Mouse (Mus musculus) heart, adult 2 months (tissue): Measurements from ENCODE around the gene Tmtc2. TPM values are rescaled to one million over a fixed set of nuclear protein-coding genes. Genes with fewer than 3 reads are reported as not detected.

Experiments
- DNase-seq, 2 experiments: peaks; one replicate each; pipeline ENCODE4 v3.0.0; 2021
- H3K27ac ChIP-seq: fragments of 200-600 bp; 2 replicates; pipeline ENCODE4 v1.8.1; 2022
- H3K27me3 ChIP-seq: fragments of 200-500 bp; 2 replicates; pipeline ENCODE4 v1.6.1; 2012; ENCODE audit warnings: mild to moderate bottlenecking, low read length, inconsistent platforms, mixed read lengths; ENCODE audit not compliant: control insufficient read depth, insufficient read depth
- H3K36me3 ChIP-seq: fragments of 200-500 bp; 2 replicates; pipeline ENCODE4 v1.6.1; 2012; ENCODE audit warnings: low read length, inconsistent platforms; ENCODE audit not compliant: control insufficient read depth, insufficient read depth
- H3K4me1 ChIP-seq: fragments of 200-500 bp; 2 replicates; pipeline ENCODE4 v1.6.1; 2011; ENCODE audit warnings: low read length; ENCODE audit not compliant: control insufficient read depth, insufficient read depth
- H3K4me3 ChIP-seq: fragments of 200-600 bp; 2 replicates; pipeline ENCODE4 v1.8.1; 2022
- H3K79me2 ChIP-seq: fragments of 200-500 bp; replicated peaks from 2 replicates; pipeline ENCODE4 v1.6.1; 2012; ENCODE audit warnings: mild to moderate bottlenecking, inconsistent platforms, low read length, moderate library complexity, mixed read lengths; ENCODE audit not compliant: control insufficient read depth, insufficient read depth
- H3K9ac ChIP-seq: fragments of 200-500 bp; 2 replicates; pipeline ENCODE4 v1.6.1; 2012; ENCODE audit warnings: low read depth, mild to moderate bottlenecking, control low read depth, inconsistent platforms, low read length, mixed read lengths
- CTCF ChIP-seq: fragments of 200-600 bp; IDR thresholded peaks from 2 replicates; pipeline ENCODE4 v1.8.1; 2022; ENCODE audit warnings: antibody characterized with exemption, mild to moderate bottlenecking, moderate library complexity
- EP300 ChIP-seq: fragments of 200-500 bp; IDR thresholded peaks from 2 replicates; pipeline ENCODE4 v1.6.1; 2011; ENCODE audit warnings: low read depth, low read length, control low read depth; ENCODE audit not compliant: insufficient read depth
- POLR2A ChIP-seq: fragments of 200-500 bp; IDR thresholded peaks from 2 replicates; pipeline ENCODE4 v1.6.1; 2011; ENCODE audit warnings: mild to moderate bottlenecking, low read depth, low read length, control low read depth; ENCODE audit not compliant: insufficient read depth
- WGBS: fragments of 180-500 bp; shearing (Covaris S2); methylation state at CpG from one replicate; pipeline ENCODE4 v1.1.7; 2018; 5-methylcytosine and 5-hydroxymethylcytosine counted together
- intact Hi-C: fragments of 180-260 bp; cut with DNase I; formaldehyde crosslinking; loops from one replicate; pipeline ENCODE4 v1.15.1; 2025
- polyA plus RNA-seq: library from polyadenylated mRNA; depleted of rRNA; stranded (reverse); fragments of >200 nt; gene quantifications from 2 replicates; pipeline ENCODE4 v1.2.3, GENCODE M21; 2012
- total RNA-seq, 2 experiments: library from RNA; stranded (reverse); gene quantifications; 2 replicates each; pipeline ENCODE4 v1.2.3; 2021

Tmtc2 gene
- total and polyA plus RNA-seq, 3 experiments: 2.6 to 4.4 (median 4.4) TPM

DNA sequence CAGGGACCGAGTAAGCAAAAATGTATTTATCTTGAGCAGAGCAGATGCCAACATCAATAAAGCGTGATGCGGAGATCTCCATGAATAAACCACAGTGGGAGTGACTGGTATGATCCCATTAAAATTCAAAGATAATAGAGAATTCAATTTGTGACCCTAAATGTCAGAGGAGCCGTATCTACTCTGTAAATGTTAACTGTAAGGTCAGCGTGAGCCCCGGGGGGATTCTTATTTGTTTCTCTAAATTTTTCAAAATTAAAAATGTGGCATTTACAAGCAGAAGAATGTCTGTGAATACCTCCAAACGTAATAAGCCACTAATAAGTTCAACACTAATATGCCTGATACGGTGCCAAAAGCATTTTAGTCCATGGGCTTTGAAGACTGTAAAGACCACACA lies 120.8 kb downstream of the Tmtc2 start:
- intact Hi-C loops: no loop called here
- WGBS: 91% methylated on average over 8 of the region's 8 CpGs
- H3K36me3 ChIP-seq: no peaks in the 10 kb centered on the region
- no peaks in the 10 kb centered on the region for H3K4me1 ChIP-seq
- TF ChIP-seq POLR2A: no peak
- TF ChIP-seq EP300: no peak
- TF ChIP-seq CTCF: no peak
- DNase-seq: no peak
- no peak overlapping the region for H3K4me3 ChIP-seq
- H3K27ac ChIP-seq: no peak overlapping the region
- no peaks in the 10 kb centered on the region for H3K79me2 ChIP-seq
- H3K27me3 ChIP-seq: no peaks in the 10 kb centered on the region
- no peak overlapping the region for H3K9ac ChIP-seq

DNA sequence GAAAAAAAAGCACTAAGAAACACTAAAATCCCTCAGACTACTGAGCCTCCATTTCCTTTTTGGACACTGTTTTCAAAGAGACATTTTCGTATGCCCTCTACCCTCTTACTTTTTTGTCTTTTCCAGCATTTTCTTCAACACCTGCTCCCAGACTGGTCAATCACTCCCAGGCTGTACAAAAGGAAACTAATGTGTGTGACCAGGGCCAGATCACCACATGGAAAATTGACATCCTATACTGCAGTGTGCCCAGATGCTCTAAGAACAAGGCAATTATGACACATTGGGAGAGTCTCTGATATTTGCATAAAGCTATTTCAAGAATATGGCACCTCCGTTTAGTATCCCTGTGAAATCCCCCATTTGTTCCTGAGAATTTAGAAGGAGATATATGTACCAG lies 127.1 kb downstream of the Tmtc2 start:
- intact Hi-C loops: no loop called here
- H3K4me1 ChIP-seq: no peaks in the 10 kb centered on the region
- H3K36me3 ChIP-seq: no peaks in the 10 kb centered on the region
- no peak overlapping the region for H3K9ac ChIP-seq
- H3K27me3 ChIP-seq: no peaks in the 10 kb centered on the region
- 94% methylated on average over 2 of the region's 2 CpGs for WGBS
- no peak overlapping the region for H3K4me3 ChIP-seq
- DNase-seq: no peak
- TF ChIP-seq EP300 (no peak), POLR2A (no peak), CTCF (no peak)
- H3K27ac ChIP-seq: no peak overlapping the region
- H3K79me2 ChIP-seq: no peaks in the 10 kb centered on the region

DNA sequence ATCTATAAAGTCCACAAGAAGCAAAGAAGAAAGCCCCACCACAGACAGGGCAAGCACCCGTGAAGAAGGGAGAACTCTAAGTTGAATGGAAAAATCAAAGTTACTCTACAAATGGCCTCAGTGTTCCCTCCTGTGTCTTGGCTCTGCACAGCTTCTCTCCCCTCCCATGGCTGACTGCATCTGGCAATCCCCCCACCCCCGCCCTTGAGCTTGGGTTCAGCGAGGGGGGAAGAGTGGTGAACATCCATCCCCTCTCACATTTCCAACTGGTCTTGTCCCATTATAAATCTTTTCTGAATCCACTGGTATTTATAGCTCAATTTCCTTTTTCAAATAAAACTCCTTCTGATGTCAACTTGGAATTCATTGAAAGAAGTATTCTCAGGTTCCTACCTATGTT lies 129.9 kb downstream of the Tmtc2 start:
- Histone ChIP-seq H3K36me3 (no peaks in the 10 kb centered on the region), H3K4me3 (no peak overlapping the region), H3K27ac (no peak overlapping the region), H3K27me3 (no peaks in the 10 kb centered on the region), H3K79me2 (no peaks in the 10 kb centered on the region), H3K4me1 (no peaks in the 10 kb centered on the region), H3K9ac (no peak overlapping the region)
- intact Hi-C loops: no loop called here
- no peak for DNase-seq
- WGBS: 91% methylated on average over 3 of the region's 3 CpGs
- TF ChIP-seq POLR2A (no peak), EP300 (no peak), CTCF (no peak)

DNA sequence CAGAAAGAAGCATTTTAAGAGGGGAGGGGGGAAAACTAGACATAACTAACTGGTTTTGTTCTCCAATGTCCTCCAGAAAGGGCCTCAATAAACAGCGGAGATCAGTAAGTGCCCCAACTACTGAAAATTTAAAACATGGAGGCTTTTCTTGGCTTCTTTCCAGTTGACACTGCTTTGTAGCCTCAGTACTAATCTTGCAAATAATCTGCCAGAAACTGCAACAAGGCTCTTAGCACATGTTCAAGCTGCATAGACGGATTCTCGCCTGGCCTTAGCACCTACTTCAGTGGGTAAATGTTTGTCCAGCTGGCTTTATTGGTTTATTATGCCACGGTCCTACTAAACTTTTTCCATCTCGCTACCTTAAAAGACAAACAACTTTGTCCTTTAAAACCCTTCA lies 139.4 kb downstream of the Tmtc2 start:
- Histone ChIP-seq H3K36me3 (no peaks in the 10 kb centered on the region), H3K4me1 (no peaks in the 10 kb centered on the region), H3K27me3 (no peaks in the 10 kb centered on the region), H3K79me2 (no peaks in the 10 kb centered on the region), H3K9ac (no peak overlapping the region), H3K4me3 (no peak overlapping the region), H3K27ac (no peak overlapping the region)
- no peak for TF ChIP-seq CTCF
- TF ChIP-seq POLR2A: no peak
- TF ChIP-seq EP300: no peak
- DNase-seq: no peak
- intact Hi-C loops: no loop called here
- WGBS: 88% methylated on average over 5 of the region's 5 CpGs

DNA sequence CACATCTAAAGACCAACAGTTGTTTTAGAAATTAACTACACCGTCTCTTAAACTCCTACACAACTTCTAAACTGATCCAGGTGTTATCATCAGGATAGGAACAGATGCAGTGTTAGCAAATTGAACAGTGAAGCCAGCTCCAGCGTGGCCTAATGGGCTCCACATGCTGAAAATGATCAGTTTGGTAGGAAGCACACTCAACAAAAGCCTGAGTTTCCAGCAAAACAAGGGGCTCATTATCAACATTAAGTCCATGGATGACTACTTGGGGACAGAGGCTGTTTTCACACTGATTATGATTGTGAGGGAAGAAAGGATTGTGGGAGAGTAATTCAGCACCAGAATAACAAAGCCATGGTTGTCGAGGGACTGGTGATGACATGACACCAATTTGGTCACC lies 143.4 kb downstream of the Tmtc2 start:
- Histone ChIP-seq H3K27me3 (no peaks in the 10 kb centered on the region), H3K4me3 (no peak overlapping the region), H3K9ac (no peak overlapping the region), H3K36me3 (no peaks in the 10 kb centered on the region), H3K4me1 (no peaks in the 10 kb centered on the region), H3K27ac (no peak overlapping the region), H3K79me2 (no peaks in the 10 kb centered on the region)
- intact Hi-C loops: no loop called here
- DNase-seq: no peak
- no peak for TF ChIP-seq CTCF
- no peak for TF ChIP-seq EP300
- no peak for TF ChIP-seq POLR2A
- WGBS: 72% methylated on average over 3 of the region's 3 CpGs

DNA sequence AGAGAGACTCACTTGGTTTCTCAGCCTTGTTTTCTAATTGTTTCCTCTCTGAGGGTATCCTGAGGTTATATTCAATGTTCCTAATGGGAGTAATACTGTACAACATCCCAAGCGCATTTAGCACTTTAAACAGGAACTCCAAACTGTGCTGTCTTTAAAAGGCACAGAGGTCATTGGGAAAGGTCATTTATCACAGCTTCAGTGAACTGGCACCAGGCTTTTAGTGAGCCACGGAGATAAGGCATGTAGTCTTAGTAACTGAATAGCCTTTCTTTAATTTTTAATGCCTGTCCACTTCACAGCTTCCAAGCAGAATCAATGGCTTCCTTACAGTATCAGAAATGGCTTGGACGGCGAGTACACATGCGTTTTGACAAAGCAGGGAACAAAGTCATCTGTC lies 144.0 kb downstream of the Tmtc2 start:
- Histone ChIP-seq H3K79me2 (no peaks in the 10 kb centered on the region), H3K27ac (no peak overlapping the region), H3K9ac (no peak overlapping the region), H3K36me3 (no peaks in the 10 kb centered on the region), H3K4me3 (no peak overlapping the region), H3K27me3 (no peaks in the 10 kb centered on the region), H3K4me1 (no peaks in the 10 kb centered on the region)
- WGBS: 57% methylated on average over 5 of the region's 5 CpGs
- no peak for TF ChIP-seq CTCF
- TF ChIP-seq EP300: no peak
- no peak for TF ChIP-seq POLR2A
- DNase-seq: no peak
- intact Hi-C loops: no loop called here

DNA sequence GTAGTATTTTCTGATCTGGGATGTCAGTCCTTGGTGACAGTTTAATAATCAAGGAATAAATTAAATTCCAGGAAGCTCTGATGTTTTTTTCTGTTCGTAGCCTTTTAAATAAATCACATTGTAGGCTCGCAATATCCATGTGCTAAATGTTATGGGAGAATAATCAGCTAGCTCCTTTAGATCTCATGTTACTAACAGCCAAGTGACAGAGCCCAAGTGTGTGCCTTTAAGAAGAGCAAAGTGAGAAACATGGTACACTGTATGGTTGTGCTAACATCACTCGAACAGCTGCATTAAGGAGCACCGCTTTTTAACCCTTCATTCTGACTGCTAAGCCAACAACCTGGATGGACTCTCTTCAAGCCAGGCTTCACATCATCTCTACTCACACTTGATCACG lies 146.2 kb downstream of the Tmtc2 start:
- intact Hi-C loops: no loop called here
- WGBS: 82% methylated on average over 5 of the region's 5 CpGs
- no peaks in the 10 kb centered on the region for H3K4me1 ChIP-seq
- TF ChIP-seq POLR2A (no peak), CTCF (no peak), EP300 (no peak)
- H3K27ac ChIP-seq: no peak overlapping the region
- H3K4me3 ChIP-seq: no peak overlapping the region
- no peak for DNase-seq
- H3K27me3 ChIP-seq: no peaks in the 10 kb centered on the region
- H3K79me2 ChIP-seq: no peaks in the 10 kb centered on the region
- no peak overlapping the region for H3K9ac ChIP-seq
- no peaks in the 10 kb centered on the region for H3K36me3 ChIP-seq
